Mouse (Mus musculus): ENCODE data around the gene March6. TPM values are rescaled to one million over a fixed set of nuclear protein-coding genes. Genes with fewer than 3 reads are reported as not detected.

Gene March6
- total and polyA plus RNA-seq, 3 experiments, result 32.3 to 121 (median 101) TPM

DNA sequence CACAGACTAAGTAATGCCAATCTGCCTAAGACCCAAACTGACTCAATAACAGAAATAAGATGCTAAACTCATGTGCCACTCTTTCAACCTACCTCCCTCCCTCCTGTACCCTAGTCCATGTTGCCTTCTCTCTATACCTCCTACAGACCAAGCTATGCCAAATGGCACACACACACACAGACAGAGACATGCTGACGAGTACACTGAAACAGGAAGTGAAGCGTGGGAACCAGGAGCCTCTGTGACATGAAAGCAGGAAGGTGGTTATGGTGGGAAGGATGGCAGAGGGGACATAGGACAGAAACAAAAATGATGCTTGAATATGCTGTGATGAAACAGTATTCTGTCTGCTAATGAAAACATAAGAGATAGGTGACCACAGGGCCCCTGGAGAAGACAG, 70.3 kb downstream of the March6 start:
- Histone ChIP-seq H3K79me2 (replicated peaks; ENCODE audit: control insufficient read depth, insufficient read depth, low read length) (no peaks in the 10 kb centered on the region), H3K27me3 (ENCODE audit: control insufficient read depth, insufficient read depth, low read length) (no peaks in the 10 kb centered on the region), H3K4me1 (ENCODE audit: control insufficient read depth, insufficient read depth, low read length) (no peaks in the 10 kb centered on the region), H3K36me3 (ENCODE audit: control insufficient read depth, insufficient read depth, low read length) (peaks cover 7% of the 10 kb centered on the region), H3K4me3 (no peak overlapping the region), H3K27ac (no peak overlapping the region), H3K9ac (ENCODE audit: low read depth, low read length) (no peak overlapping the region)
- TF ChIP-seq POLR2A (IDR thresholded peaks at IDR 0.05; ENCODE audit: insufficient read depth, low read depth, low read length), result no peak
- no peak for TF ChIP-seq EP300 (IDR thresholded peaks at IDR 0.05; ENCODE audit: insufficient read depth, low read depth, low read length)
- TF ChIP-seq CTCF (IDR thresholded peaks at IDR 0.05), result no peak
- no peak for DNase-seq
- 69% methylated on average over 2 of the region's 2 CpGs for WGBS
- intact Hi-C loops (cut with DNase I), result no loop called here

DNA sequence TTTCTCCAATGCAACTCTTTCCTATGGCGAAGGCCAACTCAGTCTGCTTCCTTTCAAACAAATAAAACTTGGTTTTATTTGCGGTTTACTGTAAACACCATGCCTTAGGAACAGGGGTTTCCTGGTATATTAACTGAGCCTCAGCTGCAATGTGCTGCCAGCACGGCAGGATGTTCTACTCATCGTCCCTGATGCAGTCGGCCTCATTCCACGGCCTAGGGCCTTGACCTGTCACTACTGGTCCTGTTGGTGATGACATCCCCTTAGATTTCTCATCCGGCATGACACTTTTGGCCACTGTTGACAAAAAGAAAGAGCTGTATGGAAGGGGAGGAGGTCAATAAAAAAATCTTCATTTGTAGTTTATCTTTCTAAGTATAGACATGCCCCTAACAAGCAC, 72.8 kb downstream of the March6 start:
- H3K27ac ChIP-seq, result no peak overlapping the region
- WGBS, result 80% methylated on average over 7 of the region's 7 CpGs
- no peaks in the 10 kb centered on the region; the same call in 1 of the 2 replicates for H3K4me1 ChIP-seq (ENCODE audit: control insufficient read depth, insufficient read depth, low read length)
- no peak overlapping the region for H3K4me3 ChIP-seq
- H3K36me3 ChIP-seq (ENCODE audit: control insufficient read depth, insufficient read depth, low read length), result peaks cover 5% of the 10 kb centered on the region
- H3K27me3 ChIP-seq (ENCODE audit: control insufficient read depth, insufficient read depth, low read length), result no peaks in the 10 kb centered on the region
- DNase-seq, result no peak
- no peak overlapping the region for H3K9ac ChIP-seq (ENCODE audit: low read depth, low read length)
- TF ChIP-seq CTCF (IDR thresholded peaks at IDR 0.05) (no peak), POLR2A (IDR thresholded peaks at IDR 0.05; ENCODE audit: insufficient read depth, low read depth, low read length) (no peak), EP300 (IDR thresholded peaks at IDR 0.05; ENCODE audit: insufficient read depth, low read depth, low read length) (no peak)
- H3K79me2 ChIP-seq (replicated peaks; ENCODE audit: control insufficient read depth, insufficient read depth, low read length), result no peaks in the 10 kb centered on the region
- intact Hi-C loops (cut with DNase I), result no loop called here

DNA sequence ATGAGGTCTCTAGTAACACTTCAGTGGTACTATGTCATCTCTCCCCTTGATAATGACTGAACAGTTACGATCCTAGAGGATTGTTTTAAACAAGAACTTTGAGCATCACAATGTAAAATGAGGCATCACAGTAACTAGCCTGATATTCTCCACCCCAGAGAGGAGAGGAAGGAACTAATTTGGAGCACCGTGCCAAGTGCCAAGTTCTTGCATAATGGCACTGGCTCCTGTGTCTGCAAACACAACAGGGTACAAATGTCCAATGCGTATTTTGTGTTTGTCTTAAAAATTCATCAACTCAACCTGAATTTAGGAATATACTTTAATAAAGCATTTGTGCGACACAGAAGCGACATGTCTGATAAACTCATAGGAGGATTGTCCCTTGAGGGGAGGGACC, 74.5 kb downstream of the March6 start:
- no peak for DNase-seq
- Histone ChIP-seq H3K4me1 (ENCODE audit: control insufficient read depth, insufficient read depth, low read length) (no peaks in the 10 kb centered on the region; the same call in 1 of the 2 replicates), H3K4me3 (no peak overlapping the region), H3K36me3 (ENCODE audit: control insufficient read depth, insufficient read depth, low read length) (no peaks in the 10 kb centered on the region; the same call in 1 of the 2 replicates), H3K9ac (ENCODE audit: low read depth, low read length) (no peak overlapping the region), H3K27me3 (ENCODE audit: control insufficient read depth, insufficient read depth, low read length) (no peaks in the 10 kb centered on the region), H3K79me2 (replicated peaks; ENCODE audit: control insufficient read depth, insufficient read depth, low read length) (no peaks in the 10 kb centered on the region), H3K27ac (no peak overlapping the region)
- intact Hi-C loops (cut with DNase I), result no loop called here
- TF ChIP-seq CTCF (IDR thresholded peaks at IDR 0.05) (no peak), EP300 (IDR thresholded peaks at IDR 0.05; ENCODE audit: insufficient read depth, low read depth, low read length) (no peak), POLR2A (IDR thresholded peaks at IDR 0.05; ENCODE audit: insufficient read depth, low read depth, low read length) (no peak)
- WGBS, result 72% methylated on average over 5 of the region's 5 CpGs

DNA sequence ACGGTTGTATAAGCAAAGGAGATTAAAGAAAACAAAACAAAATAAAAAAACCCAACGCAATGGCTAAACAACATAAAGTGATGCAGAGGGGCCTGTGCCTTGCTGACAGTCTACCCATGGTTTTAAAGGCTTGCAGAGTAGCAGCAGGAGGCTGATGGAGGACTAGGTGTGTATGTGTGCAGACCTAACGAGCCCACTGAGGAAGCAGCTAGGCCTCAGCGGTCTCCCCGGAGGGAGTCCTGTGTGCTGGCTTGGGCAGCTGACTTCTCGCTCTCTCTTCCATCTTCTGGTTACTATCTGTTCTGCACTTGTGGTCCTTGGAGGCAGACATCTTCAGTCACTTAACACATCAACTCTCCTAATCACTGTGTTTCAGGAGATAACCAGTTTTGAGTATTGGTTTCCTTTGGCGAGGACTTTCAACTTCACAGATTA, 76.0 kb downstream of the March6 start:
- Histone ChIP-seq H3K27me3 (ENCODE audit: control insufficient read depth, insufficient read depth, low read length) (no peaks in the 10 kb centered on the region), H3K4me3 (no peak overlapping the region), H3K27ac (no peak overlapping the region), H3K79me2 (replicated peaks; ENCODE audit: control insufficient read depth, insufficient read depth, low read length) (no peaks in the 10 kb centered on the region), H3K36me3 (ENCODE audit: control insufficient read depth, insufficient read depth, low read length) (no peaks in the 10 kb centered on the region), H3K9ac (ENCODE audit: low read depth, low read length) (no peak overlapping the region), H3K4me1 (ENCODE audit: control insufficient read depth, insufficient read depth, low read length) (no peaks in the 10 kb centered on the region; the same call in 1 of the 2 replicates)
- whole genome bisulfite sequencing, result 70% methylated on average over 7 of the region's 7 CpGs
- intact Hi-C loops (cut with DNase I), result loop anchor here (5.0 kb wide), 2 partner anchors 132 to 233 kb away; partner anchors contain the start of gene Dap
- TF ChIP-seq CTCF (IDR thresholded peaks at IDR 0.05) (no peak), POLR2A (IDR thresholded peaks at IDR 0.05; ENCODE audit: insufficient read depth, low read depth, low read length) (no peak), EP300 (IDR thresholded peaks at IDR 0.05; ENCODE audit: insufficient read depth, low read depth, low read length) (no peak)
- no peak for DNase-seq

DNA sequence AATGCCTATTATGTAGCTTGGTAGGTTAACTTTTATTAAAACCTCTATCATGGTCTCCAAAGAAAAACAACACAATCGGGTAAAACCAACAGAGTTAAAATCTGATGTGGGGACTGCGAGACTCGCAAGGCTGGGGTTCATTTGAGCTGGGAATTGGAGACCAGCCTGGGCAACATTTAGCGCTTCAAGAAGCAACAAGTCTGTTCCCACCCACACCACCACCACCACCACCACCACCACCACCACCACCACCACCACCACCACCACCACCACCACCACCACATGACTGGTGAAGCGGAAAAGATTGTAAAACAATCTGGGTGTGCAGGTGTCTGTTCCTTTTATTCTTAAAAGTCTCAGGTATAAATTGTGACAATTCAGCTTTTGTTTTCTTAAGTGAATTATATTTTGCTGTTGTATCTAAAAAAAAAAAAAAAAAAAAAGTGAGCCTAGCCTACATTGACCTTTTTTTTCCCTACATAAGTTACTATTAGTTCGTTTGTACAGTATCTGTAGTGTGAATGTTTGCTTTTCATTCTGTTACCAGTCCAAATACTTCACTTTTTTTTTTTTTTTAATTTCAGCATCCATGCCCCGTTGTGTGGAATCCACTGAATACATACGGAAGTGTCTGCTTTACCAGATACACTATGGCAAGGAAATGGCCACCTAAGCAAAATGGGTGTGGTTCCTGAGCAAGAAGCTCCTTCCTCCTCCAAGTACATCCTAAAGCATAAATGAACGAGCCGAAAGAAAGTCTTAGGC, 76.6 kb downstream of the March6 start:
- Histone ChIP-seq H3K79me2 (replicated peaks; ENCODE audit: control insufficient read depth, insufficient read depth, low read length) (no peaks in the 10 kb centered on the region), H3K4me1 (ENCODE audit: control insufficient read depth, insufficient read depth, low read length) (no peaks in the 10 kb centered on the region; the same call in 1 of the 2 replicates), H3K36me3 (ENCODE audit: control insufficient read depth, insufficient read depth, low read length) (no peaks in the 10 kb centered on the region), H3K4me3 (peak overlapping the region; percentile 64), H3K9ac (ENCODE audit: low read depth, low read length) (no peak overlapping the region), H3K27me3 (ENCODE audit: control insufficient read depth, insufficient read depth, low read length) (no peaks in the 10 kb centered on the region), H3K27ac (peak overlapping the region; percentile 74)
- 48% methylated on average over 10 of the region's 10 CpGs for WGBS
- intact Hi-C loops (cut with DNase I), result loop anchor here (5.0 kb wide), 2 partner anchors 133 to 232 kb away; partner anchors contain the start of gene Dap
- DNase-seq, result no peak
- no peak for TF ChIP-seq POLR2A (IDR thresholded peaks at IDR 0.05; ENCODE audit: insufficient read depth, low read depth, low read length)
- TF ChIP-seq EP300 (IDR thresholded peaks at IDR 0.05; ENCODE audit: insufficient read depth, low read depth, low read length), result no peak

Measured in heart, adult 2 months (tissue).